Comparison of ENCODE assay signal across 7 mouse cellular contexts in the genomic region with DNA sequence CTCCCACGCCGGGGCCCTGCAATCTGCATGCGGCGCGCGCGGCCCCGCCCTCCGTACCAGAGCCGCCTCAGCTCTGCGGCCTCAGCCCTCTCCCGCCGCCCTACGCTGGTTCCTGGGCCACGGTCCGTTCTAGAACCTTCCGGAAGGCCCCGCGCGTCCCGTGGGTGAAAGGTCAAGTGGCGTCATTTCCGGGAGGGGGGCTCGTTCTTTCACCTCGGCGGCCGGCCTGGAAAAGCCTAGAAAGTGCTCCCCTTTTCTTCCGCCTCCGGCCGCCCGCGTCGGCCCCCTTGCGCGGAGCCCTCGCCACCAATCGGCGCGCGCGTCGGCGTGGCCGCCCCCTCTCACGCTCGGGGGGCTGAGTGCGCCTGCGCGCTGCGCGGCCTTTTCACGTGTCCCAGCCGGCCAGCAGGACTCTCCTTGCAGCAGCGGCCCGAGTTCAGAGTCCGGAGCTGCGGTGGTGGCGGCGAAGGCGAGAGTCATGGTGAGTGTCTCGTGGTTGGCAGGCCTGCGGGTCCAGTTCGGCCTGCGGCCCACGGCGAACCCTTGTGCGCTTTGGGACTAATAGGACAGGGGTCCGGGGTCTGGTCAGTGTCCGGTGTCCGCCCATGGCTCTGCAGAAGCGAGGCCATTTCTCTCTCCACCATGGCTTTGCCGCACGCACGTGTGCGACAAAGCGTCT. TPM values are rescaled to one million over a fixed set of nuclear protein-coding genes. Genes with fewer than 3 reads are reported as not detected.
DNase-seq lines count a peak whose midpoint lies in the region; ATAC-seq lines count a peak whose summit lies in the region.

Hspe1 (plus strand) TSS at position 201 of the 679 bp plus-strand sequence.
Hspd1 (minus strand) TSS at position 312 of the 679 bp plus-strand sequence.

- peaks cover 11% of the 10 kb centered on the region for H3K36me3 ChIP-seq in intestine, embryonic 15.5 days
- peaks cover 68% of the 10 kb centered on the region for H3K36me3 ChIP-seq in midbrain, embryonic 10.5 days

- peak within 1 kb of the TSS; percentile 94 for H3K4me3 ChIP-seq in intestine, embryonic 15.5 days (replicated peaks)
- peak within 1 kb of the TSS; percentile 93 for H3K4me3 ChIP-seq in midbrain, embryonic 10.5 days

- WGBS in intestine, embryonic 15.5 days = under 1% methylated on average over 68 of the region's 76 CpGs
- under 1% methylated on average over 67 of the region's 76 CpGs for WGBS in midbrain, embryonic 10.5 days

- peak within 1 kb of the TSS; percentile 77 for H3K4me2 ChIP-seq in intestine, embryonic 15.5 days (replicated peaks)

- intact Hi-C loops in gastrocnemius, postnatal 36 days (cut with DNase I) = loop anchor here (2.0 kb wide), 2 partner anchors 43 to 149 kb away; partner anchors contain the start of genes Mars2 and Mob4
- intact Hi-C loops in left cerebral cortex, postnatal 25 days (cut with DNase I) = loop anchor here (1.0 to 5.0 kb wide), 5 partner anchors 36 to 149 kb away; partner anchors contain the start of genes Coq10b, Mars2 and Mob4

- peak within 1 kb of the TSS; percentile 99 for H3K9ac ChIP-seq in intestine, embryonic 15.5 days

- H3K9me3 ChIP-seq in intestine, embryonic 15.5 days = no peaks in the 10 kb centered on the region
- H3K9me3 ChIP-seq in midbrain, embryonic 10.5 days (replicated peaks) = no peaks in the 10 kb centered on the region

- peak; percentile 93 for ATAC-seq in intestine, embryonic 15.5 days

- no peaks in the 10 kb centered on the region for H3K27me3 ChIP-seq in intestine, embryonic 15.5 days (replicated peaks)
- no peaks in the 10 kb centered on the region for H3K27me3 ChIP-seq in midbrain, embryonic 10.5 days (ENCODE audit: low read depth, poor library complexity, severe bottlenecking)

- H3K27ac ChIP-seq in intestine, embryonic 15.5 days = peak within 1 kb of the TSS; percentile 96
- peak within 1 kb of the TSS; percentile 99 for H3K27ac ChIP-seq in midbrain, embryonic 10.5 days (replicated peaks)

- DNase-seq in adrenal gland, adult 18-20 months (ENCODE audit: low spot score in 2 of 2) = peak; percentile 100
- peak; percentile 99 for DNase-seq in embryo, embryonic 11 days
- peak; percentile 97 to 99 for DNase-seq in gastrocnemius, postnatal 36 days
- DNase-seq in left cerebral cortex, postnatal 25 days (ENCODE audit: low spot score in 2 of 2) = peak; percentile 97 to 98
- DNase-seq in midbrain, embryonic 10.5 days (ENCODE audit: low spot score) = peak; percentile 99
- DNase-seq in right cerebral cortex, postnatal 4 days = peak; percentile 97

- peaks cover 4% of the 10 kb centered on the region; the same call in 1 of the 2 replicates for H3K4me1 ChIP-seq in intestine, embryonic 15.5 days (replicated peaks)
- H3K4me1 ChIP-seq in midbrain, embryonic 10.5 days = peaks cover 51% of the 10 kb centered on the region

RNA-seq across cellular contexts. Expression of gene Hspe1, which starts in this region (rescaled TPM):
- 100 to 1,000 TPM; 720 to 924 TPM for total RNA-seq in adrenal gland, adult 18-20 months (2021)
- 10 to 100 TPM; 77.6 to 87.8 TPM for total RNA-seq in gastrocnemius, postnatal 36 days (2021)
- 753 and 881 TPM in 2 replicates for polyA plus RNA-seq in intestine, embryonic 15.5 days (2015; fragmentation: Nextera tagmentation; extraction: Ambion mirVana)
- 10 to 100 TPM; 89.7 to 93.5 TPM for total RNA-seq in left cerebral cortex, postnatal 25 days (2021)
- polyA plus RNA-seq in midbrain, embryonic 10.5 days (2016; fragmentation: Nextera tagmentation; extraction: Ambion mirVana) = 477 and 642 TPM in 2 replicates

RNA-seq across cellular contexts. Expression of gene Hspd1, which starts in this region (rescaled TPM):
- total RNA-seq in adrenal gland, adult 18-20 months (2021) = 1,000 to 10,000 TPM; 1,240 to 1,713 TPM
- total RNA-seq in gastrocnemius, postnatal 36 days (2021) = 100 to 1,000 TPM; 158 to 177 TPM
- 702 and 739 TPM in 2 replicates for polyA plus RNA-seq in intestine, embryonic 15.5 days (2015; fragmentation: Nextera tagmentation; extraction: Ambion mirVana)
- total RNA-seq in left cerebral cortex, postnatal 25 days (2021) = 100 to 1,000 TPM; 160 to 171 TPM
- polyA plus RNA-seq in midbrain, embryonic 10.5 days (2016; fragmentation: Nextera tagmentation; extraction: Ambion mirVana) = 480 and 571 TPM in 2 replicates

Comparison
In these comparisons a context has a peak if more than half of its experiments do, and no peak if none do; other contexts are left out.
1. Peak in every context shown above with its lines: DNase-seq, ATAC-seq, H3K4me3 ChIP-seq and H3K27ac ChIP-seq.
2. RNA of gene Hspe1 (total RNA-seq): 720 to 924 TPM in adrenal gland, adult 18-20 months; 89.7 to 93.5 TPM in left cerebral cortex, postnatal 25 days and 77.6 to 87.8 TPM in gastrocnemius, postnatal 36 days; every median in the first group is over 4 times any median in the second.
3. RNA of gene Hspd1 (total RNA-seq): 1,240 to 1,713 TPM in adrenal gland, adult 18-20 months; 158 to 177 TPM in gastrocnemius, postnatal 36 days and 160 to 171 TPM in left cerebral cortex, postnatal 25 days; every median in the first group is over 4 times any median in the second.